Mouse (Mus musculus) left cerebral cortex, adult 18-20 months (tissue): ENCODE results near the gene Nfkb1. TPM values are rescaled to one million over a fixed set of nuclear protein-coding genes. Genes with fewer than 3 reads are reported as not detected.

ENCODE experiments used
- DNase-seq, 2 experiments: peaks; one replicate each; pipeline ENCODE4 v3.0.0; 2021 to 2022; ENCODE audit warnings: low spot score in 2 of 2, mixed read lengths in 1 of 2
- total RNA-seq, 2 experiments: library from RNA; stranded (reverse); gene quantifications; 2 replicates each; pipeline ENCODE4 v1.2.3; 2021

Nfkb1 gene
- total RNA-seq, 2 experiments from 2014 or later, result 18.8 to 22.2 TPM

DNA sequence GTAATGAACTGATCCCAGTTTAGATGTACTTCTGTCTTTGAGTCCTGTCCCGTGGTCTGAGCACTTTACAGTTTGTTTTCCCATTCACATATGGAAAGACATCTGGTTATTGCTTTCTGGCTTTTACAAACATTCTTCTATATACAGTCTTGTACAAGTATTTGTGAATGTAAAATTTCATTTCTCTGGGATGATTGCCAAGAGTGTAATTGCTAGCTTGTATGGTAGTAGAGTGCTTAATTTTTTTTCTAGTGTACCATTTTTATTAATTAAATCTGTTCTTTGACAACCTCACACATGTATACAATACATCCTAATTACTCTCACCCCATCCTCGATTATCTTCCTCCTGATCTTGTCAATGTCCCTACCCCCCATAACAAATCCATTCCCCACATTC lies 12.0 kb upstream of the Nfkb1 start:
- no peak for DNase-seq

DNA sequence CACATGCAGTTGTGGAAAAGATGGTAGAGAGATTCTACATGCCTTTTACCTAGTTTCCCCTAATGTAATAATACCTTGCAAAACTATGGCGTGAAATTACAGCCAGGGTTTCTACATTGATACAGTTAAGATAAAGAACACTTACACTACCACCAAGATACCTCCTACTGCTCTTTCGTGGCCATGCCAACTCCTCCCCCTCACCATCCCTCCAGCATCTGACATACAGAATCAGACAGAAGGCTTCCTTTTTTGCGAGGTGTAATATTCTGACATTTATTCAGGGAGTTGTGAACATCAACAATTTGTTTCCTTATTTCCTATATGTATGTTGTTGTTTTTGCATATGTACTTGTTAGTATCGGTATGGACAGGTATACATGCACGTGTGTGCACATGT lies 11.3 kb upstream of the Nfkb1 start:
- DNase-seq, result peak; percentile 25 to 49

DNA sequence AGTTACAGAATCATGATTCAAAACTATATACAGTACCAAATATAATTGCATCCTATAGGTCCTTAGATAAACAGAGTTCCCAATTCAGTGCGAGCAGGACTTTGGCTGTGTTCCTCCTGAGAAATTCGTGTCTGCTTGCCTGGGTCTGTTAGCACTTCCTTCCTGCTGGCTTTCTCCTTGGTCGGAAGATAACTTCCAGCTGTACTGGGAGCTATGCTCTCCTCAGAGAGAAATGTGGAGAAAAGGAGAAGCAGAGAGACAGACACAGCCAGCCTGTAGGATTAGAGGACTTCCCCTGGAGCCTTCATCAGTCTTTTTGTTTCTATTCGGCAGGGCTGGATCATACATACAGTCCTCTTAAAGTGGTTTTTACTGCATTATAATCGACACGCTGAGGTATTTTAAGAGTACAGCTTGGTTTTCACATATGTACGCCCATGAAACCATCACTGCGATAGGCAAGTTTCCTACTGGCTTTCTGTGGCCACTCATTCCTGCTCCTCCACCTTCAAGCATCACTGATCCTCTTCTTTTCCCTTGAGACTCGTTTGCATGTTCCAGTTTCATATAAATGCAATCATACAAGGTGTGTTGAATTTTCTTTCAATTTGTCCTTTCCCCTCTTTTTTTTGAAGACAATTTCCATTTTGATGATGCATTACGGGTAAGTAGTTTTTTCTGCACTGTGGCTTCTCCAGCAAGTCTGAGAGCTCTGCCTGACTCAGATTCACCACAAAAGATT lies 8.3 kb upstream of the Nfkb1 start:
- no peak for DNase-seq

DNA sequence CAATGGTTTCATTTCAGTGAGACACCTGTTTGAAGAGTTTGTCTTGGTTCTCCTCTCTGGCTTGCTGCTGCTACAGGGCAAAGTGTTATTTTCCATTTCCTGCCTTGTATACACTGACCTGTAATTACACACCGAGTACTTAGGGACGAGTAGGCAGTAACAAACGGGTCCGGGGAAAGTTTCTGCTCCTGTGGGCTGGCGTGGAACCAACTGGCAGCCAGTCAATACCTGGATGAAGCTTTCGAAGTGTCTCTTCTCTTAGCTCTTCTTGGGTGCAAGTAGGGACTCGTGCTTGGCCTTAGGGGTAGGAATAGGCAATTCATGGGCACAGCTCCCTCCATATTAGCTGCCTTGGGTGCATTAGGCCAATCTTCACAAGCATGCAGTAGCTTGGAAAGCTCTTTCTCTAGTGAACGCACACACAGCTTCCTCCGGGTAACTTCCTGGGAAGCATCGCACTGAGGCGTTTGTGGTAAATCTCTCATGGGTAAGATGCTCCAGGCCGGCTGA lies 7.2 kb upstream of the Nfkb1 start:
- DNase-seq, result no peak

DNA sequence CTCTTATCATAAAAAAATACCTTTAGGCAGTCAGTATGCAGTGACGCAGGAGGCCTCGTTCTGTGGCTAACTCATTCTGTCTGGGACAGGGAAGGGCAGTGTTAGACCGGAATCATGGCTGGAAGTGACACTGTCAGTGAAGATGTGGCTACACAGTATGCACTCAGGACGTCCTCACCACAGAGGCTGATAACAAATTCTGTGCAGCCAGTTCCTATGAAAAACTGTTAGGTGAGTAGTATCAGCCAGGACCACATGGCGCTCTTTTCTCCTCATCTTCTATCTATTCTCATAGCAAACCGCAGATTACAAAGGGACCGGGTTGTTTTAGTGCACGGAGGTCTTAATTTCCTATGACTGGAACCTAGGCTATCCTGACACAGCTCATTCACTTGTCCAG lies 4.9 kb upstream of the Nfkb1 start:
- DNase-seq, result no peak

DNA sequence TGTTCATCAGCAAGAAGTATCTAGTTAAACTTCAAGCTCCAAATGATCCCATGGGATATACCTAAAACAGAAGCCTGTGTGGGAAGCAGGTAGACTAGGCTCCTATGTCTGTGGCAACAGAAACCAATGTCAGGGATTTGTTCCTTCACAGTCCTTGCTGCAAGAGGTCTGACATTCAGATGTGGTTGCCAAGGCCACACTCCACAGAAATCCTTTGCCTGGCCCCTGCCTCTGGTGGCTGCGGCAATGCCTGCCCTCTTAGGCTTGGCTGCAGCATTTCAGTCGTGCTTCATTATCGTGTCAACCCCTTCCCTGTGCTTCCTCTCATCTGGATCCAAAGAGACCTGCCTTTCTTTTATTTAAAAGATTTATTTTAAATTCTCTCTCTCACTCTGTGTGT lies 1.7 kb upstream of the Nfkb1 start:
- no peak for DNase-seq

DNA sequence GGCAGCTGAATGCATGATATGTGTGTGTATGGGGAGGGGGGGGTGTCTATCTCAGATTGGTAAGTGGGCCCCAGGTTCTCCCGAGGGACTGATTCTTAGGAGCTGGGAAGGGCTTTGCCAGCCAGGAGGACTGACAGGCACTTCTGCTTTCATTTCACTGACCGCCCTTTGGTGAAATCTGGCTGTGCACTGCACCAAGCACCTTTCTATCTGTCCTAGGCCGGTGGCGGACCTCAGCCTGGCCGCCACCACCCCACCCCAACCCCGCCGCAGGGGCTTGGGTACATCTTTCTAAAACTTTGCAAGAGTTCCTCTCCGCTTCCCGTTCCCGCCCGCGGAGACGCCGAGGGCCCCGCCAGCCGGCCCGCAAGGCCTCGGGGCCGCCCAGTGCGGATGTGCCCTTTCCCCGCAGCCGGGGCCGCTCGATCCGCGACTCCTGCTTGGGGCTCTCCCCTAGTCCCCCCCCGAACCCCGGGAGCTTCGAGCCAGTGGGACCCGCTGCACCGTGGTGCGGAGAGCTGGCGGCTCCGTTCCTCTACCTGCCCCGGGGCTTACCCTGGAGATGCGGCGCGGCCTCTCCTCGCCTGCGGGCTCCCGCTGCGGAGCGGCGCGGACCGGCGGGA lies 668 bp downstream of the Nfkb1 start:
- peak; percentile 24 to 40 for DNase-seq

DNA sequence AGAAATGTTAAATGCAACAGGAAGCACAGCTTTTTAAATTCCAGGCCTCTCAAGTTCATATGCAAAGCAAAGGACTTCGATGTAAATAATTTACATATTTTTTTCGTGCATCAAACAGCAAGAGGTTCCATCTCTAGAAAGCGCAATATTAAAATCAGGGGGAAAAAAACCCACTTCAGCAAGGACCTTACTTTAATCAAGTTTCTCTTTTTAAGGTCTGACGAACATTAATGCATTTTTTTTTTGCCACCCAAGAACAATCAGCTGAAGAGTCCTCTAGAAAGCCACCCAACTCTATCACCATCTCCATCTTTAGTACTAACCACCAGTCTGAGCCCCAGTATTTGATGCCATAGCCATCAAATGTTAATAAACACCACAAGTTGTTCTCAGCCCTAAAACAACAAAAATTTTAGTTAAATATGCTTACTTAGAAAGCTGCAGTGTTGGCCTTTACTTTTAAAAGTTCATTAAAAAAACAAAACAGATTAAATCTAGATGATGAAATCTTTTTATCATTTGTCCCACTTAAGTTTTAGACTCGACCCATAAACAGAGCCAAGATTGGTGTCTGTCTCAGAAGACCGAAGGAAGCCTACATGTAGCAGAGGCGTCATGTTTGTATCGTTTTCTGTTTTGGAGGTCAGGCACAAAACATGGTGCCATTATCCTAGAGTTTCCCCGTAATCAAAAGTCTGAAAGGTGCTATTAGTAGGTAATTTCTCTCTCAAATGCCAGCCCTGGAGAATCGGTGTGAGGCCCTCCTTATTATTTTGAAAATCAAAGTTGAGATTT lies 1.4 kb downstream of the Nfkb1 start:
- no peak for DNase-seq

DNA sequence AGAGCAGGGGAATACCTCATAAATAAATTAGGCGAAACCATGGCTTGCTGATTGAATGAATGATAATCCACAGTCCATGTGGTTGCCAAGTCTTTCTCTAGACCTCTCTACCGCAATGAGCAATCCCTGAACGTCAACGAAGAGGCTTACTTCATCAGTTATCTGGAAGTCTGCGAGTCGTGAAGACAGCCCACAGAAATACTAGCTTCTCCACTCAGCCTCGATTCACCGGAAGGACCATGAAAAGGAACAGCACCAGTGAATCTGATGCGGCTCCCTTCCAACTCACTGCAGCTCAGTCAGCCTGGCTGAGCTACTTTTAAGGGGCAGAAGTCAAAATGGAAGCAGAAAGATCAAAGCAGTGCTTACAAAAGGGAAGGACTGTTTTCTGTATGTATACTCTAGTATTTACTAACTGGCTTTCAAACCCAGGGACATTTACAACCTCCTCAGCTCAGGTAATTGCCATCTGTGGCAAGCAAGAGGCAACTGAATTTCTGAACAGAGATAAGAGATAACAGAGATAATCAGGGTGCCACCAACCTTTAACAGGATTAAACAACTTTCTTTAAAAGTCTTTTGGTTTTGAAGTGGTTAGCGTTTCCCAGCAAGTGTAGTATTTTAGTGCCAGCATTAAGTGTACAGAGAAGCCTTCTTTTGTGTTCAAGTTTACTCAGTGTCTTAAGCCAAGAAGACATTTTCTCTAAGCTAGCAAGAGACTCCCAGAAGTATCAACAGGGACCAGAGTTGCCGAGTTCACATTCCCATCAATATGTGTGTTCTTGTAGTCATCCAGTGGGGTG lies 2.2 kb downstream of the Nfkb1 start:
- no peak for DNase-seq

DNA sequence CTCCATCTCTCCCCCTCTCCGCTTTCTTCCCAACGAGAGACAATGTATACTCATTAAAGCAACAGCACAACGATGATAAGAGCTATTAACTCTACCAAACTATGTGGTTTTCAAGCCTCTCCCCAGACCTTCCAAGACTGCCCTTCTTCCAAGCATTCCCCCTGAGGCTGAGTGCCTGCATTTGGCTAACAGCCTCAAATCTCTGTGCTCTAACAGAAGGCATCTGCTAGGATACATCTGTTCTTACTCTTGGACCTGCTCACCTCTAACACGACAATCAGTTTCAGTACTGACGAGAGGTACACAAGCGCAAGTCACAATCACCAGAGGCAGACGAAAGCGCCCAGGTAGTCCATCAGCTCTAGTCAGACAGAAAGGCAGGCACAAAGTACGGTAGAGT lies 3.4 kb downstream of the Nfkb1 start:
- no peak for DNase-seq

DNA sequence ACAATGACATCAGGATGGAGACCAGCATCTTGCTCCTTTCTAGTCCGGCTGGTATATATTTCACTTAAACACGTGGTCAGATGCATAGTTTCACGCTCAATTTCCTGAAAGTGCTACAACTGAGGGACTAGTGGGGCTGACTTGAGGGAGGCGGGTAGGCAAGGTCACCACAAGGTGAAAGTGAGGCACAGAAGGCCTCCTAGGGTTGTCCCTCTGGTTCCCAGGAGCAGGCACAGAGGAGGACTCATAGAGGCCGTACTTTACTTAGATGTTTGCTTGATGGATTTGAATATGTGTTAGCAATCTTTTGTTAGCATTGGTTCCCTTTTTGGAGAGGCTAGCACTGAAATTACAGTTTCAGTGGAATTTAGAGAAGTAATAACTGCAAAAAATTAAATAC lies 4.9 kb downstream of the Nfkb1 start:
- no peak for DNase-seq

DNA sequence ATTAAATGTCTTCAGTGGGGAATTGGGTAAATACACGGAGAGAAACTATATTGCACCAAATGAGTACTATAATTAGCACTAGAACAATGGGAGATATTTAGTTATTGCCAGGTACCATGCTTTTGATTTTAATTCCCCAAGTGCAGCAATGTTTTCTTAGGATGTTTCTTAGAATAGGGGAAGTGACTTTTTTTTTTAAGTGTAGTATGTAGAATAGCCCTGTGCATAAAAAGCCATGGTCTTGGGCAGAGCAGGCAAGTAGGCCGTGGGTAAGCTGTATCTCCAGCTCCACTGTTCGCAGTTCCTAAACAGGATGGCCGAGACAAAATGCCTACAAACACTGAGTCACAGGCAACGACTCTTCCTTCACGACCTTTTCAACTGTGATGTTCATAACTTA lies 8.1 kb downstream of the Nfkb1 start:
- no peak for DNase-seq

DNA sequence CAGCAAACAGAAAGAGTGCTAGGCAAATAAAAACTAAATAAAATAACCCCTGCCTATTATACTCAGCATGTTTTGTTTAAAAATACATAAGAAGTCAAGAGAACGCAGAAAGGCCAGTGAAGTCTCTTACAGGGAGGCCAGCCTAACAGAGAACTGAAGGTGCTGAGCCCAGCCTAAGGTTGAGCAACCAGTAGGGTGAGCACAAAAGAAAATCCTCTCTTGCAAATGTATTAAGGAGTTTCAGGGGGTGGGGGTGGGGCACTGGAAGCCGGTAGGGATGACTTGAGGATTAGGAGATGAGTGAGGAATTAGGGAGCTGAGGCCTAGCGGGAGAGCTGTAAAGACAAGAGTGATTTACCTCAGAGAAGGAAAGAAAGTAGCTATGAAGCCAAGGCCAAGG lies 9.1 kb downstream of the Nfkb1 start:
- no peak for DNase-seq

DNA sequence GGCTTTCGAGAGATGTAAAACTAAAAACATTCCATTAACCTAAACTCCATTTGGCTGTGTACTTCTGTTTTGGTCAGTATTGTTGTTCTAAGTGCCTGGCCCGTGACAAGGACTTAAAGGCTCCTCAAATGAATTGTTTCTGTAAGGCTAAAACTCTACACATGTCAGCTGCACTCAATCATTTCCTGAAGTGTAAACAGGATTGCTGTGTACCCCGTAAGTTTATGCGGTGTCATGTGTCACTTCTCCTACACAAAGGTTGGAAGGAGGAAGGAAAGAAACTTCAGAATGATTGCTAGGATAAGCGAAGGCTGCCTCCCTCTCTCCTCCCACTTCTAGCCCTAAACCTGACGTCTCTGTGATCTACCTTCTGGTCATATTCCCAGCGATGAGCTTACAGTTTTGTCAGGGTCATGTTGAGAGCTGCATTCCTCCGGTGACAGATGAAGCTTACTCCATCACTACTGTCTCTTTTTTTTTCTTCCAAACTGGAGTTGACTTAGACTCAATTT lies 10.0 kb downstream of the Nfkb1 start:
- DNase-seq, result no peak

DNA sequence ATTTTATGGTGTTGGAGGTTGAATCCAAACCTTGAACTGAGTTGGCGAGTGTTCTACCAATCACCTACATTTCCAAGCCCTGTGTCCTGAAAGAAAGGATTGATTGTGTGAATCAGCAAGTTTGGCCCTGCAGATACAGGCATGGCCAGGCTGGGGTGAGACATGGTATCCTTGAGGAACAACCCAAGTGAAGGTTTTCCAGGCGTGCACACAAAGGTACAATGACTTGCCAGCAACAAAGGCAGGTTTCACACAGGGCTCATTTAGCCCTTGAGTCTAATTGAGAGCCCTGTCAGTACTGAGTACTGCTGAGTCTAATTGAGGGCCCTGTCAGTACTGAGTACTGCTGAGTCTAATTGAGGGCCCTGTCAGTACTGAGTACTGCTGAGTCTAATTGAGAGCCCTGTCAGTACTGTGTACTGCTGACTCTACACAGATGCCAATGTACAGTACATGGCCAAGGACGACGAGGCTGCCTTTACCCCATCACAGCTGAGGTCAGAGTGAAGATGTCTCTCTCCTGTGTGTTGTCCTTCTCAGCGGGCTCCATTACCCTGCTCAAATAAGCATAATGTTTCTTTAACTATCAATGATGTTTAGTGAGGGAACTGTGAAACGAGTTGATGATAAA lies 11.0 kb downstream of the Nfkb1 start:
- no peak for DNase-seq

DNA sequence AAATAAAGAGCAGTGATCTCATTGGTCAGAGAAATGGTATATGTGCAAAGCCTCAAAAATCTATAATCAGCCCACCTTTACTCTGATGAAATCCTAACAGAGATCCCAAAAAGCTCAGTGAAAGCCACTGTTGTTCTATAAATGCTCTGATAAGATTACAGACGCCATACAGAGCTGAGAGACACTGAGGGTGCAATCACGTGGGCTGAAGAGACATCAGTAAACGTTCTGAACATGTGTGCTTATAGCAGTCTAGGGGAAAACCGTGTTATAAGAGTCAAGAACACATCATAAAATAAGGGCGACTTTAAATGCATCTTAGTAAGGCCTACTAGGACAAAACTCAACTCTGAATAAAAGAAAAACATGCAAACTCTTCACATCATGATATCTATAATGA lies 14.3 kb downstream of the Nfkb1 start:
- DNase-seq, result no peak

DNA sequence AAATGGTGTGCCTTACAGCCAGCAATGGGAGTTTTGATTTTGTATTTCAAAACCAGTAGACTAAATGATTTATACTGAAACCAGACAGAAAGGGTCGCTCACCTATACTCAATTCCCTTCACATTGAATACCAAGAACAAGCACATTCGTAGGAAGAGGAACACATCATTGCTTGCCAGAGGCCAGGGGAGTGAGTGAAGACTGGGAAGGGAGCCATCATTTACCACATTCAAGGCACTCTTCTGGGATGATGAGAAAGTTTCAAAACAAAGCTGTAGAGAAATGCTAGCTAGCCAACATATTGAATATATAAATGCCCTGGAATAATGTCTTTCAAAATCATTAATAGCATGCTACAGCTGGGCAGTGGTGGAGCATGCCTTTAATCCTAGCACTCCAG lies 15.0 kb downstream of the Nfkb1 start:
- DNase-seq, result no peak

DNA sequence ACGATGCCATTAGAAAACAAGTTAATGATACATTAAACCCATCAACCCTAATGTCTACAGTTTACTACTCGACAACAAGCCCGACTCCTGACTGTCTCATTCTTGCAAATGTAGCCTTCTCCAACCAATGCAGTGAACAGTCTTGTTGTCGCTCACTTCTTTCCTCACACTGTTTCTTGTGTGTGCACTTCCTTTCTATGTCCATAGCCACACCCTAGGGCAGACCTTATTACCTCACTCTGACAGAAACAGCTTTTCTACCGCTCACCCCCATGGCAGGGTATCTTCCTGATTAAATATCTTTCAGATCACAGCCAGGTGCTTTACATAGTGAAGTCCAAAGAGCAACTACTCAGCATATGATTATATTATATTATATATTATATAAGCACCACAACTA lies 15.9 kb downstream of the Nfkb1 start:
- DNase-seq, result no peak

DNA sequence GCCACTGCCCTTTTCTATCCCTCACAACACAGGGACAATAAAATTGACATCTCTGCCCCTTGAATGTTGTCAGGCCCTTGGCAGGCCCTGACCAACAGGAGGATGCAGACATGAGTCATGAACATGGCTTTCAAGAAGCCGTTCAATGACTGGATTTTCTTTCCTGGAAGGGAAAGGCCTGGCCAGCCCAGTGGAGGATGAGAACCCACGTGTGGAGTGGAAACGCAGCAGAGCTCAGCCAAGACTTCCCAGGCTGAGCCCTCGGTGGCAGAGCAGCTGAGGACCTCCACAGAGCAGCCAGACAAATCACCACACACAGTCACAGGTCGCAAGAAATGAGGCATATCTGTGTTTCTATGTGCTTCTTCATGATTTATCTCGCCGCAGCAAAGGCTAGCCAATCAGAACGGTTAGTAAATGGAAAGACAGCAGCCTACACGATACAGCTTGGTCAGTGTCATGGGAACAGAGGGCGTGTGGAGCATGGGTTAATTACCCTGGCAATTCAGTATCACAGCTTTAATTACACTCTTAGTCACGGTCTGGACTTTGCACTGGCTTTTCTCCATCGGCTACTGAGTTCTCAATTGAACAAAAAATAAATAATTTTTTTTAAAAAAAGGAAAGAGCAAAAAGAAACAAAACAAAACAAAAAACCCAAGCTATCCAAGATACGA lies 16.5 kb downstream of the Nfkb1 start:
- no peak for DNase-seq

DNA sequence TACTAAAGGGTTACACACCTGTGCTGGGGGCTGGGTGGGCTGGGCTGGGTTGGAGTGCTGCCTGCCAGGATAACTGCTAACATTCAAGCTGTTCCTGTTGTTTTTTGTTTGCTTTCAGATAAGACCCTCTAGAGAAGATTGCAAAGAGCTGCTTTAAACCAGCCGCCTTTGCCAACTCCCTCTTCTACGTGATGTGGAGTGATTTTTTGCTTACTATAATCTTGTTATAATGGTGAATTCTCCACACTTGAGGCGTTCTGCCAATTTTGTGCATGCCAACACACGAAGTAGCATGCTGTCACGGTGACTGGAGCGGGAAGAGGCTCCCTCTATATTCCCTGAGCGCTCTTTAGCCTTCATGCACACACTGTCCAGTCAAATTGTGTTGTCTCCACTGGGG lies 17.7 kb downstream of the Nfkb1 start:
- DNase-seq, result no peak
